Mouse (Mus musculus) limb, embryonic 12.5 days (tissue): ENCODE results near the gene Dph1. TPM values are rescaled to one million over a fixed set of nuclear protein-coding genes. Genes with fewer than 3 reads are reported as not detected.

Experiments used
- ATAC-seq: fragments of 200-750 bp; cut with Nextera tagmentation; 2 replicates; pipeline ENCODE4 v1.8.0; 2017; ENCODE audit warnings: low read depth, moderate TSS enrichment; ENCODE audit not compliant: insufficient number of reproducible peaks, insufficient read depth, low FRiP score, low TSS enrichment
- H3K27ac ChIP-seq: fragments of 300-500 bp; sonication (generic); 2 replicates; pipeline ENCODE4 v1.5.1; 2016; ENCODE audit warnings: mild to moderate bottlenecking, moderate library complexity
- H3K27me3 ChIP-seq: fragments of 300-500 bp; sonication (generic); 2 replicates; pipeline ENCODE4 v1.6.1; 2016; ENCODE audit warnings: mild to moderate bottlenecking, moderate library complexity
- H3K36me3 ChIP-seq: fragments of 300-500 bp; sonication (generic); 2 replicates; pipeline ENCODE4 v1.6.1; 2016; ENCODE audit warnings: mild to moderate bottlenecking, moderate library complexity
- H3K4me1 ChIP-seq: fragments of 300-500 bp; sonication (generic); replicated peaks from 2 replicates; pipeline ENCODE4 v1.6.1; 2016
- H3K4me2 ChIP-seq: fragments of 300-500 bp; sonication (generic); 2 replicates; pipeline ENCODE4 v1.6.1; 2016; ENCODE audit warnings: mild to moderate bottlenecking, moderate library complexity
- H3K4me3 ChIP-seq: fragments of 300-500 bp; sonication (generic); replicated peaks from 2 replicates; pipeline ENCODE4 v1.5.1; 2016; ENCODE audit warnings: mild to moderate bottlenecking
- H3K9ac ChIP-seq: fragments of 300-500 bp; sonication (generic); replicated peaks from 2 replicates; pipeline ENCODE4 v1.6.1; 2016; ENCODE audit warnings: mild to moderate bottlenecking, moderate library complexity
- H3K9me3 ChIP-seq: fragments of 300-500 bp; sonication (generic); 2 replicates; pipeline ENCODE4 v1.6.1; 2016; ENCODE audit warnings: mild to moderate bottlenecking, moderate library complexity
- WGBS: fragments of 180-500 bp; shearing (Covaris S2); methylation state at CpG from one replicate; pipeline ENCODE4 v1.1.7; 2016; 5-methylcytosine and 5-hydroxymethylcytosine counted together
- polyA plus RNA-seq: library from polyadenylated mRNA; unstranded; fragments of >200 nt; fragmentation: Nextera tagmentation; extraction: Ambion mirVana; gene quantifications from 2 replicates; pipeline ENCODE4 v1.2.1, GENCODE M21; 2016

Gene Dph1
- polyA plus RNA-seq, 1 experiment from 2014 or later = 24.0 TPM

- 25% methylated on average over 4 of the region's 4 CpGs for WGBS
- H3K36me3 ChIP-seq = peaks cover 42% of the 10 kb centered on the region
Observed at GRCm38 (mm10) chr11:75157037-75157436, 34.0 kb downstream of the Dph1 start.

GRCm38 (mm10) chr11:75156416-75156815 lies 34.6 kb downstream of the Dph1 start:
- no peak overlapping the region for H3K9ac ChIP-seq
- peak overlapping the region; percentile 53 for H3K27ac ChIP-seq
- WGBS = 22% methylated on average over 5 of the region's 5 CpGs

More at GRCm38 (mm10) chr11:75157037-75157436, 34.0 kb downstream of the Dph1 start:
- Histone ChIP-seq H3K27ac (0 out of 2 replicates have a peak overlapping the region, but pooled peaks have one; percentile 53), H3K4me3 (no peak overlapping the region), H3K9me3 (no peaks in the 10 kb centered on the region), H3K27me3 (no peaks in the 10 kb centered on the region), H3K4me2 (no peak overlapping the region), H3K4me1 (peaks cover 41% of the 10 kb centered on the region), H3K9ac (no peak overlapping the region; the same call in 1 of the 2 replicates)
- no peak for ATAC-seq

GRCm38 (mm10) chr11:75155985-75156384 lies 35.1 kb downstream of the Dph1 start:
- WGBS = 36% methylated on average over 6 of the region's 6 CpGs

More at GRCm38 (mm10) chr11:75156416-75156815, 34.6 kb downstream of the Dph1 start:
- Histone ChIP-seq H3K36me3 (peaks cover 37% of the 10 kb centered on the region), H3K4me1 (peaks cover 41% of the 10 kb centered on the region), H3K4me3 (no peak overlapping the region), H3K9me3 (no peaks in the 10 kb centered on the region), H3K4me2 (no peak overlapping the region), H3K27me3 (no peaks in the 10 kb centered on the region)
- ATAC-seq = no peak

GRCm38 (mm10) chr11:75154053-75154585 lies 36.9 kb downstream of the Dph1 start:
- H3K36me3 ChIP-seq = peaks cover 35% of the 10 kb centered on the region
- 79% methylated on average over 6 of the region's 6 CpGs for WGBS
- 0 out of 2 replicates have a peak overlapping the region, but pooled peaks have one; percentile 23 for H3K27ac ChIP-seq
- H3K4me1 ChIP-seq = peaks cover 47% of the 10 kb centered on the region
- ATAC-seq = no peak
- no peaks in the 10 kb centered on the region for H3K9me3 ChIP-seq
- H3K9ac ChIP-seq = no peak overlapping the region
- H3K4me3 ChIP-seq = no peak overlapping the region
- no peak overlapping the region for H3K4me2 ChIP-seq
- no peaks in the 10 kb centered on the region for H3K27me3 ChIP-seq

More at GRCm38 (mm10) chr11:75155985-75156384, 35.1 kb downstream of the Dph1 start:
- Histone ChIP-seq H3K36me3 (peaks cover 37% of the 10 kb centered on the region), H3K9ac (no peak overlapping the region), H3K4me3 (no peak overlapping the region), H3K4me2 (no peak overlapping the region), H3K9me3 (no peaks in the 10 kb centered on the region), H3K27ac (peak overlapping the region; percentile 53), H3K27me3 (no peaks in the 10 kb centered on the region), H3K4me1 (peaks cover 41% of the 10 kb centered on the region)
- ATAC-seq = no peak

GRCm38 (mm10) chr11:75152603-75153557 lies 38.2 kb downstream of the Dph1 start:
- Histone ChIP-seq H3K4me3 (no peak overlapping the region), H3K27ac (peak overlapping the region; percentile 36; the same call in 1 of the 2 replicates), H3K36me3 (peaks cover 32% of the 10 kb centered on the region), H3K27me3 (no peaks in the 10 kb centered on the region), H3K4me1 (peaks cover 56% of the 10 kb centered on the region), H3K4me2 (no peak overlapping the region), H3K9me3 (no peaks in the 10 kb centered on the region), H3K9ac (no peak overlapping the region)
- WGBS = 74% methylated on average over 18 of the region's 18 CpGs
- ATAC-seq = no peak

GRCm38 (mm10) chr11:75150346-75150745 lies 40.7 kb downstream of the Dph1 start:
- Histone ChIP-seq H3K4me2 (no peak overlapping the region), H3K27ac (no peak overlapping the region), H3K36me3 (peaks cover 25% of the 10 kb centered on the region), H3K4me1 (peaks cover 56% of the 10 kb centered on the region), H3K27me3 (no peaks in the 10 kb centered on the region), H3K4me3 (no peak overlapping the region), H3K9me3 (no peaks in the 10 kb centered on the region), H3K9ac (no peak overlapping the region)
- ATAC-seq = no peak
- WGBS = 83% methylated on average over 1 of the region's 1 CpGs

- 80% methylated on average over 10 of the region's 11 CpGs for WGBS
- H3K36me3 ChIP-seq = peaks cover 37% of the 10 kb centered on the region
Observed at GRCm38 (mm10) chr11:75148332-75149035, 42.6 kb downstream of the Dph1 start.

GRCm38 (mm10) chr11:75147846-75148168 lies 43.2 kb downstream of the Dph1 start:
- 13% methylated on average over 3 of the region's 3 CpGs for WGBS
- H3K36me3 ChIP-seq = peaks cover 44% of the 10 kb centered on the region
- H3K4me2 ChIP-seq = peak overlapping the region; percentile 33
- no peaks in the 10 kb centered on the region for H3K27me3 ChIP-seq
- ATAC-seq = peak; percentile 83
- peaks cover 53% of the 10 kb centered on the region for H3K4me1 ChIP-seq
- no peaks in the 10 kb centered on the region for H3K9me3 ChIP-seq
- no peak overlapping the region for H3K4me3 ChIP-seq
- peak overlapping the region; percentile 92 for H3K27ac ChIP-seq
- no peak overlapping the region for H3K9ac ChIP-seq

More at GRCm38 (mm10) chr11:75148332-75149035, 42.6 kb downstream of the Dph1 start:
- no peak overlapping the region for H3K9ac ChIP-seq
- no peaks in the 10 kb centered on the region for H3K27me3 ChIP-seq
- H3K4me3 ChIP-seq = no peak overlapping the region
- H3K4me1 ChIP-seq = peaks cover 50% of the 10 kb centered on the region
- H3K27ac ChIP-seq = peak overlapping the region; percentile 92
- no peak for ATAC-seq
- peak overlapping the region; percentile 33 for H3K4me2 ChIP-seq
- no peaks in the 10 kb centered on the region for H3K9me3 ChIP-seq

- peak; percentile 94 for ATAC-seq
- H3K27ac ChIP-seq = peak overlapping the region; percentile 92
- peaks cover 59% of the 10 kb centered on the region for H3K4me1 ChIP-seq
- H3K27me3 ChIP-seq = no peaks in the 10 kb centered on the region
- no peaks in the 10 kb centered on the region for H3K9me3 ChIP-seq
- peak overlapping the region; percentile 34 for H3K4me2 ChIP-seq
- WGBS = 5% methylated on average over 11 of the region's 11 CpGs
- H3K9ac ChIP-seq = no peak overlapping the region
- peaks cover 47% of the 10 kb centered on the region for H3K36me3 ChIP-seq
- H3K4me3 ChIP-seq = no peak overlapping the region
Observed at GRCm38 (mm10) chr11:75147106-75147845, 43.8 kb downstream of the Dph1 start.

- 78% methylated on average over 2 of the region's 2 CpGs for WGBS
Observed at GRCm38 (mm10) chr11:75145841-75146240, 45.2 kb downstream of the Dph1 start.

More at GRCm38 (mm10) chr11:75145841-75146240, 45.2 kb downstream of the Dph1 start:
- Histone ChIP-seq H3K27ac (peak overlapping the region; percentile 13; the same call in 1 of the 2 replicates), H3K9ac (no peak overlapping the region), H3K9me3 (no peaks in the 10 kb centered on the region), H3K4me3 (no peak overlapping the region), H3K4me2 (no peak overlapping the region), H3K27me3 (no peaks in the 10 kb centered on the region), H3K4me1 (peaks cover 73% of the 10 kb centered on the region), H3K36me3 (peaks cover 42% of the 10 kb centered on the region)
- no peak for ATAC-seq
